Mouse (Mus musculus): ENCODE data around the gene Uckl1.

- no peak for TF ChIP-seq POLR2A (IDR thresholded peaks at IDR 0.05; ENCODE audit: insufficient read length, low read depth)
- TF ChIP-seq MAX (IDR thresholded peaks at IDR 0.05; ENCODE audit: low read depth): no peak
- no peak for TF ChIP-seq REST (IDR thresholded peaks at IDR 0.05; ENCODE audit: insufficient read depth, insufficient read length)
- no peak for TF ChIP-seq TCF3 (IDR thresholded peaks at IDR 0.05; ENCODE audit: insufficient read length, low read depth)
Measured at GRCm38 (mm10) chr2:181577981-181578581, 6.6 kb downstream of the Uckl1 start.

Data from myocyte (in vitro differentiated cells).